Mouse (Mus musculus) kidney, adult 8-10 months (tissue): Measurements from ENCODE around the gene Tmsb4x.

Experiments used
- DNase-seq, 2 experiments: peaks; one replicate each; pipeline ENCODE4 v3.0.0; 2022

The Tmsb4x gene

DNA sequence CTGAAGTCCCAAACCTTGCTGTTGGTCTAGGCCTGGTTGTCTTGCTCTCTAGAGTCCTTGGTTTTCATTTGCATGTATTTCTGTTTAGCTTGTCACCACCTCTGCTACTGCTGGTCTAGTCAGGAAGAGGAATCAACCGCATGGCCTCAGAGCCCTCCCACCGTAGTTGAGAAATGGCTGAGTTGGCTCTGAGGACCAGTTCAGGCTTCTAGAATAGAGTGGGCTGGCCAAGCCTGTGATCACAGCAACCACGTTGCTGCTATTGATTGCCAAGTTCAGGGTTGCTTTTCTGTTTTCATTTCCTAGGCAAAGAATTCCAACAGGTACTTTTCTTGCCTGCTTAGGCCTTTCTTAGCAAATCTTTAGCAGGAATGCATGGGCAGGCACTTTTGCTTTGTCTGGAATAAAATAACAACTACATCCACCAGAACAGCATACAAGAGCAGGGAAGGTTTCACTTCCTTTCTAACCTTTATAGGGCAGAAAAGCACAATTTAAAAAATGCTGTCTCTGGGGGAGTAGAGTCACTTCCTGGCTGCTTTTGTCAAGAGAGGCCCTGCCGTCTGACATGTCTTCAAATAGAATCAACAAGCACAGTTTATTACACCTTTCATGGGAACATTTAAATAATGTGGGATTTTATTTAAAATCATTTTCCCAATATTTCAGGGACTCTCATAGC lies 29.0 kb downstream of the Tmsb4x start:
- no peak for DNase-seq

GRCm38 (mm10) chrX:167179549-167179948 lies 29.6 kb downstream of the Tmsb4x start:
- no peak for DNase-seq

DNA sequence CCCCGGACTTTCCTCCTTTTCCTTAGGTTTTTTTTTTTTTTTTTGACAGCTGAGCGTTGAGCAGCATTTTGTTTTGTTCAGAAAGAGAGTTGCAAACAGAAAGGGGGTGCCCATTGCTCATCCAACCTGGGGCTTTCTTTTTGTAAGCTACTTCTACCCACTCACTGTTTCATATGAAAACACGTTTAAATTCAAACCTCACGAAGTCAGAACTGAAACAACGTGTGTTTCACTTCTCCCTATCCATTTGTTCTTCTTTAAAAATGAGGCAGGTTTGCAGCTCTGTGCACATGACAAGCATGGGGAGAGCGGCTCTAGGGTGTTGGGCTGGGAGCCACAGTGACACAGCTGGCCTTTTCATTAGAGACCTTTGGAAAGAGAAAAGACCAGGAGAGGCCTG lies 33.8 kb downstream of the Tmsb4x start:
- DNase-seq, result no peak

DNA sequence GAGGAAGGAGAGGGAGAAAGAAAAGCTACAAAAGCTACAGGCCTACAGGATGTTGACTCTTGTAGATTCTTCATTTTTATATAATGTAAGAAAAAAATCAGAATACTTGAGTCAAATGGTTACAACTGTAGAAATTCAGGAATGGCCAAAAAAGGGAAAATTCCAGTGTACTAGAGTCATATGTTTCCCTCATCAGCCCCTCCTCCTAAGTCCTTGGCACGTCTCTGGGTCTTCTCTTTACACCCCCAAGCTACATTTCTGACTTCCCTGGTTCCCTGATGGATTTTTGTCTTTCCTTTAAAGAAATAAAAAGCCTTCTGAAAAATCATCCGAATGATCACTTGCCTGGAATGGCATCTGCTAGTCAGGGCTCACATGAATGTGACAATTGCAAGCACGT lies 34.8 kb downstream of the Tmsb4x start:
- no peak for DNase-seq

- DNase-seq, result no peak
Observed at GRCm38 (mm10) chrX:167172256-167172655, 36.9 kb downstream of the Tmsb4x start.

GRCm38 (mm10) chrX:167171281-167171680 lies 37.8 kb downstream of the Tmsb4x start:
- DNase-seq, result no peak

DNA sequence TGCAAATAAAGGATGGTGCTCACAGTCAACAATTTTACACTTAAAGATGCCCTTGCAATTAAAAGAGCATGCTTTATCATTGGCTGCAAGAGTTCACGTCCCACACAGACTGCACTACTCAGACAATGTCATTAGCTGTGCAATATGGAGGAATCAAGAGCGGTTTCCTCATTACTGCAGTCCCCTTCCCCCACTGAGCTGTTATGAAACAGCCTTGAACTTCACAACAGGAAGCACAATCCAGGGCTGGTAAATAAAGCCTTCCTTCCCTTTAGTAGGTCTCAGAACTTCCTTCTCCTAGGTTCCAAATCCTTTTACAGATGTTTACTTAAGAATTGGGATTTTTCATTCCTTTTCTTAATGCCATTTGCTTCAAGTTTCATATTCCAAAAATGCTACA lies 41.8 kb downstream of the Tmsb4x start:
- peak in 1 of 2 experiments; percentile 14 for DNase-seq

DNA sequence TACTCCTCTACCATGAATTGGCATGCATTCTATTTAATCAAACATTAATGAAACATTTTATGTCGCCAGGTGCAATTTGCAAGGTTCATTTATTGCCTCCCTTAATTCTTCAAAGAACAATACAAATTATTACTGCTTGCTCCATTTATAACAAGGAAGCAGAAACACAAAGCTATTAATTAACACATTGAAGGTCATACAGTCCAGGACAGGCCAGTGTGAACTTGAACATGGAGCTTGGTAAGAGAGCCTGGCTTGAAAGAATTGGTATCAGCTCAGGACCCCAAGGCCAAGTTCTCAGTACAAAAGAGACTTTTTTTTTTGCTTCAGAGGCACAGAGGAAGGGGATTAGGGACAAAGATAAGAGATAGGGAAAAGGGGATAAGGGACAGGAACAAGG lies 43.1 kb downstream of the Tmsb4x start:
- no peak for DNase-seq

DNA sequence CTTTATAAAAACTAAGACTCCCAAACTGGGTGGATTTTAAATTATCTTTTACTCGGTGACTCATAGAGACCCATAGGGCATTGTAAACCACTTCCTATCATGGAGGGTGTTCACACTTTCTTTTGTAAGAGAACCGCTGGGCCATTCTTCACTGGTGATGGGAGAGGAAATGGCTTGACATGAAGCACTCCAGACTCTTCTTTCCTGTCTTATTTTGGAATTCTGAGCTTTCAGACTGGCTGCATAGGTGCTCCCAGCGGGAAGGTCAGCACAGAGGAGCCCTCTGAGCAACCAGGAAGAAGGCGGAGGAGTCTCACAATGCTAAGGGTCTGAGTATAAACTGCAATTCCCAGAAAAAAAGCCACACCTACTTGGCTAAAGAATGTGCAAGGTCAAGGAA lies 51.4 kb downstream of the Tmsb4x start:
- DNase-seq, result peak in 1 of 2 experiments; percentile 9
